Comparison of ENCODE assay signal across 7 mouse cellular contexts in genomic region chr15:79357036-79357911, GRCm38 (mm10). TPM values are rescaled to one million over a fixed set of nuclear protein-coding genes. Genes with fewer than 3 reads are reported as not detected.
DNase-seq lines count a peak whose midpoint lies in the region; ATAC-seq and TF ChIP-seq lines count a peak whose summit lies in the region.

No protein-coding gene starts in this region.

- peak overlapping the region; percentile 71 for H3K27ac ChIP-seq in heart, adult 2 months
- H3K27ac ChIP-seq in kidney, adult 2 months (ENCODE audit: insufficient read depth, low read depth, low read length), result peak overlapping the region; percentile 2; the same call in 1 of the 2 replicates
- peak overlapping the region; percentile 61; the same call in 1 of the 2 replicates for H3K27ac ChIP-seq in liver, embryonic 13.5 days

- intact Hi-C loops in heart, adult 2 months (cut with DNase I), result loop anchor here (5.0 kb wide), 1 partner anchor 35 kb away; no protein-coding TSS in a partner anchor

- H3K79me2 ChIP-seq in heart, adult 2 months (replicated peaks; ENCODE audit: control insufficient read depth, insufficient read depth, low read length), result no peaks in the 10 kb centered on the region

- TF ChIP-seq CTCF in heart, adult 2 months (IDR thresholded peaks at IDR 0.05), result peak; percentile 49
- TF ChIP-seq CTCF in kidney, adult 2 months (conservative IDR thresholded peaks at IDR 0.05; ENCODE audit: insufficient read depth, insufficient read length, low read depth, low read length), result no peak

- peak overlapping the region; percentile 46 for H3K4me3 ChIP-seq in heart, adult 2 months
- H3K4me3 ChIP-seq in kidney, adult 2 months (ENCODE audit: insufficient read depth, low read depth, low read length), result peak overlapping the region; percentile 50
- H3K4me3 ChIP-seq in liver, embryonic 13.5 days (replicated peaks), result peak overlapping the region; percentile 53

- no peaks in the 10 kb centered on the region for H3K27me3 ChIP-seq in heart, adult 2 months (ENCODE audit: control insufficient read depth, insufficient read depth, low read length)
- no peaks in the 10 kb centered on the region for H3K27me3 ChIP-seq in kidney, adult 2 months (replicated peaks; ENCODE audit: control insufficient read depth, insufficient read depth, low read length)
- peaks cover 19% of the 10 kb centered on the region for H3K27me3 ChIP-seq in liver, embryonic 13.5 days

- 1% methylated on average over 76 of the region's 77 CpGs for WGBS in heart, adult 2 months
- WGBS in kidney, adult 2 months, result 1% methylated on average over 75 of the region's 77 CpGs
- WGBS in liver, embryonic 13.5 days (ENCODE audit: insufficient replicate concordance), result under 1% methylated on average over 72 of the region's 77 CpGs

- H3K9me3 ChIP-seq in liver, embryonic 13.5 days (replicated peaks), result no peaks in the 10 kb centered on the region

- peak; percentile 62 for TF ChIP-seq POLR2A in heart, adult 2 months (IDR thresholded peaks at IDR 0.05; ENCODE audit: insufficient read depth, low read depth, low read length)
- no peak for TF ChIP-seq POLR2A in kidney, adult 2 months (IDR thresholded peaks at IDR 0.05; ENCODE audit: low read depth, low read length)

- 0 out of 2 replicates have a peak, but pooled peaks have one; percentile 41 for TF ChIP-seq EP300 in heart, adult 2 months (IDR thresholded peaks at IDR 0.05; ENCODE audit: insufficient read depth, low read depth, low read length)

- peaks cover 4% of the 10 kb centered on the region; the same call in 1 of the 2 replicates for H3K36me3 ChIP-seq in heart, adult 2 months (ENCODE audit: control insufficient read depth, insufficient read depth, low read length)
- no peaks in the 10 kb centered on the region for H3K36me3 ChIP-seq in kidney, adult 2 months (ENCODE audit: control insufficient read depth, insufficient read depth, low read length)
- no peaks in the 10 kb centered on the region for H3K36me3 ChIP-seq in liver, embryonic 13.5 days

- H3K4me2 ChIP-seq in liver, embryonic 13.5 days, result peak overlapping the region; percentile 81

- ATAC-seq in liver, embryonic 13.5 days (ENCODE audit: low read depth), result peak; percentile 84
- ATAC-seq in monocyte, adult 5-6 weeks (replicated peaks; ENCODE audit: insufficient number of reproducible peaks, low FRiP score, low TSS enrichment, poor library complexity, severe bottlenecking), result peak; percentile 38

- peaks cover 14% of the 10 kb centered on the region for H3K4me1 ChIP-seq in heart, adult 2 months (ENCODE audit: control insufficient read depth, insufficient read depth, low read length)
- H3K4me1 ChIP-seq in kidney, adult 2 months (ENCODE audit: control insufficient read depth, insufficient read depth, low read length), result peaks cover 18% of the 10 kb centered on the region
- peaks cover 69% of the 10 kb centered on the region for H3K4me1 ChIP-seq in liver, embryonic 13.5 days (replicated peaks)

- DNase-seq in WW6 (ENCODE audit: low read depth, low spot score), result peak; percentile 49
- peak; percentile 92 for DNase-seq in embryo, embryonic 11 days
- DNase-seq in heart, adult 2 months, result peak; percentile 80 to 83
- peak; percentile 78 for DNase-seq in kidney, adult 2 months
- peak; percentile 70 for DNase-seq in liver, embryonic 13.5 days
- DNase-seq in spleen, postnatal 36 days (ENCODE audit: low spot score in 2 of 2), result peak; percentile 48 to 54

- H3K9ac ChIP-seq in heart, adult 2 months (ENCODE audit: low read depth, low read length), result peak overlapping the region; percentile 74
- H3K9ac ChIP-seq in liver, embryonic 13.5 days, result peak overlapping the region; percentile 70

RNA-seq across cellular contexts. Expression of gene Maff, which starts 10.9 kb away (rescaled TPM):
- total RNA-seq in heart, adult 2 months (2021), result 10 to 100 TPM in 1 of 2 experiments, 1 to 10 TPM in 1; 9.3 to 13.7 TPM
- 3.4 and 4.3 TPM in 2 replicates for polyA plus RNA-seq in heart, adult 2 months (2012; rRNA removed)
- polyA plus RNA-seq in kidney, adult 2 months (2012; rRNA removed), result 1.2 and 1.3 TPM in 2 replicates
- 0.95 and 1.1 TPM in 2 replicates for polyA plus RNA-seq in liver, embryonic 13.5 days (2015; fragmentation: Nextera tagmentation; extraction: Ambion mirVana)
- total RNA-seq in monocyte, adult 5-6 weeks (2017), result 9.8 to 14.5 TPM (median 10.4 TPM) in 3 replicates

RNA-seq across cellular contexts. Expression of gene Pla2g6, which starts 29.1 kb away (rescaled TPM):
- 10 to 100 TPM; 10.7 to 11.0 TPM for total RNA-seq in heart, adult 2 months (2021)
- 11.7 and 14.0 TPM in 2 replicates for polyA plus RNA-seq in heart, adult 2 months (2012; rRNA removed)
- 24.6 and 28.7 TPM in 2 replicates for polyA plus RNA-seq in kidney, adult 2 months (2012; rRNA removed)
- 11.4 and 14.9 TPM in 2 replicates for polyA plus RNA-seq in liver, embryonic 13.5 days (2015; fragmentation: Nextera tagmentation; extraction: Ambion mirVana)
- 1.1 to 5.4 TPM (median 3.4 TPM) in 3 replicates for total RNA-seq in monocyte, adult 5-6 weeks (2017)

RNA-seq across cellular contexts. Expression of gene Tmem184b, which starts 46.1 kb away (rescaled TPM):
- 10 to 100 TPM; 38.7 to 42.9 TPM for total RNA-seq in heart, adult 2 months (2021)
- polyA plus RNA-seq in heart, adult 2 months (2012; rRNA removed), result 83.1 and 84.2 TPM in 2 replicates
- 69.0 and 81.0 TPM in 2 replicates for polyA plus RNA-seq in kidney, adult 2 months (2012; rRNA removed)
- polyA plus RNA-seq in liver, embryonic 13.5 days (2015; fragmentation: Nextera tagmentation; extraction: Ambion mirVana), result 8.7 and 12.1 TPM in 2 replicates
- total RNA-seq in monocyte, adult 5-6 weeks (2017), result 10.6 to 25.9 TPM (median 19.9 TPM) in 3 replicates

Comparison
In these comparisons a context has a peak if more than half of its experiments do, and no peak if none do; other contexts are left out.
1. Peak in every context shown above with its lines: DNase-seq, ATAC-seq, H3K4me3 ChIP-seq and H3K27ac ChIP-seq.
2. H3K27ac ChIP-seq: peak in every context shown above with its lines; median percentile 71 in heart, adult 2 months; 61 in liver, embryonic 13.5 days; 2 in kidney, adult 2 months.